Mouse (Mus musculus) heart, embryonic 13.5 days (tissue): ENCODE data around the gene Dnajb12. TPM values are rescaled to one million over a fixed set of nuclear protein-coding genes. Genes with fewer than 3 reads are reported as not detected.

Source experiments
- ATAC-seq: fragments of 200-750 bp; cut with Nextera tagmentation; 2 replicates; pipeline ENCODE4 v1.8.0; 2017; ENCODE audit warnings: moderate TSS enrichment; ENCODE audit not compliant: insufficient number of reproducible peaks, low FRiP score, low TSS enrichment; ENCODE audit errors: extremely low read depth
- H3K27ac ChIP-seq: fragments of 300-500 bp; sonication (generic); replicated peaks from 2 replicates; pipeline ENCODE4 v1.5.1; 2015; ENCODE audit warnings: moderate library complexity, mild to moderate bottlenecking, inconsistent platforms
- H3K27me3 ChIP-seq: fragments of 300-500 bp; sonication (generic); replicated peaks from 2 replicates; pipeline ENCODE4 v1.6.1; 2015; ENCODE audit warnings: mild to moderate bottlenecking, inconsistent platforms
- H3K36me3 ChIP-seq: fragments of 300-500 bp; sonication (generic); 2 replicates; pipeline ENCODE4 v1.6.1; 2015; ENCODE audit warnings: mild to moderate bottlenecking, inconsistent platforms
- H3K4me1 ChIP-seq: fragments of 300-500 bp; sonication (generic); 2 replicates; pipeline ENCODE4 v1.6.1; 2015; ENCODE audit warnings: inconsistent platforms
- H3K4me2 ChIP-seq: fragments of 300-500 bp; sonication (generic); 2 replicates; pipeline ENCODE4 v1.6.1; 2015; ENCODE audit warnings: inconsistent platforms, mild to moderate bottlenecking, moderate library complexity
- H3K4me3 ChIP-seq: fragments of 300-500 bp; sonication (generic); 2 replicates; pipeline ENCODE4 v1.5.1; 2015; ENCODE audit warnings: moderate library complexity, mild to moderate bottlenecking, inconsistent platforms
- H3K9ac ChIP-seq: fragments of 300-500 bp; sonication (generic); 2 replicates; pipeline ENCODE4 v1.6.1; 2015; ENCODE audit warnings: inconsistent platforms, mild to moderate bottlenecking, moderate library complexity
- H3K9me3 ChIP-seq: fragments of 300-500 bp; sonication (generic); 2 replicates; pipeline ENCODE4 v1.6.1; 2016; ENCODE audit warnings: inconsistent platforms
- WGBS: fragments of 180-500 bp; shearing (Covaris S2); methylation state at CpG from one replicate; pipeline ENCODE4 v1.1.7; 2015; ENCODE audit warnings: mixed read lengths; 5-methylcytosine and 5-hydroxymethylcytosine counted together
- polyA plus RNA-seq: library from polyadenylated mRNA; unstranded; fragments of >200 nt; fragmentation: Nextera tagmentation; extraction: Ambion mirVana; gene quantifications from 2 replicates; pipeline ENCODE4 v1.2.1, GENCODE M21; 2015

The Dnajb12 gene
- polyA plus RNA-seq, 1 experiment from 2014 or later: 22.9 TPM

DNA sequence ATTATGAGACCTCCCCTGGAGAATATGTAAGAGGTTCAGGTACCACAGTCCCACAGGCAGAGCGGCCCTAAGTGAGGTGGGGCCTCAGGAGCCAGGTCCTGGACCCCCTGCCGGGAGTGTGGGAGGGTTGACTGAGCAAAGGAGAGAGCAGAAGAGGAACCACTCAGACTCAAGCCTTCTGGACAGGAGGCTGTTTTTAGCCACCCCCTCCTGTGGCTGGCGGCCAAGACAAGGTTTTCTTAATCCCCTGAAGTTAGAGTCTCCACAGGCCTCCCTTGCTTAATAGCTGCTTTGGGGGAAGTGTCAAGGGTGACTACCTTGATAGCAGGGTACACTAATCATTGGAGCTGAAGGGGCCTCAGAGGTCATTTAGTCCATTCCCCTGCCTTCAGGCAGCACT is 44.9 kb downstream of the Dnajb12 start:
- Histone ChIP-seq H3K27ac (peak overlapping the region; percentile 43), H3K4me2 (no peak overlapping the region), H3K9ac (peak overlapping the region; percentile 41; the same call in 1 of the 2 replicates), H3K4me1 (peaks cover 36% of the 10 kb centered on the region), H3K27me3 (no peaks in the 10 kb centered on the region), H3K4me3 (no peak overlapping the region), H3K36me3 (no peaks in the 10 kb centered on the region), H3K9me3 (no peaks in the 10 kb centered on the region)
- ATAC-seq: no peak
- WGBS: 11% methylated on average over 3 of the region's 3 CpGs

DNA sequence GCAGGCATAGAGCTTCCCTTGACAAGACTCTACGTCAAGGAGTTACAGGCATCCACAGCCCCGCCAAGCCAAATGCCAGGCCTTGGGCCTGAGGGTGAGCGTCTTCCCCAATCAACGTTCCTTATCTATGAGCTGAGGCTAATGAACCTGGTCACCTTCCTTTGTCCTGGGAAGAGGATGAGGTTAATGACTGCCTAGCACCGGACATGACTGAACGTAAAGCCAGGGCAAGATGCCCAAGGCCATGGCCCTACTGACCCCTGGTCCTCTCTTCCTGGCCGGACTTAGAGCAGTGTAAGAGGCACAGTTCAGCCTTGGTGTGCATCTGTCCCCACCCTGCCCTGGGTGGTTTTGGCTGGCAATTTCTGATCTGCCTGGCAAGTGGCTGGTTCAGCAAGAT is 49.8 kb downstream of the Dnajb12 start:
- no peak overlapping the region for H3K27ac ChIP-seq
- no peak overlapping the region for H3K9ac ChIP-seq
- 82% methylated on average over 7 of the region's 7 CpGs for WGBS
- no peak for ATAC-seq
- no peaks in the 10 kb centered on the region for H3K36me3 ChIP-seq
- peaks cover 12% of the 10 kb centered on the region for H3K4me1 ChIP-seq
- no peak overlapping the region for H3K4me3 ChIP-seq
- no peaks in the 10 kb centered on the region for H3K9me3 ChIP-seq
- no peak overlapping the region for H3K4me2 ChIP-seq
- no peaks in the 10 kb centered on the region for H3K27me3 ChIP-seq

GRCm38 (mm10) chr10:59930996-59931395 is 51.6 kb downstream of the Dnajb12 start:
- no peak for ATAC-seq
- no peaks in the 10 kb centered on the region for H3K9me3 ChIP-seq
- H3K4me1 ChIP-seq: peaks cover 6% of the 10 kb centered on the region
- H3K36me3 ChIP-seq: no peaks in the 10 kb centered on the region
- peak overlapping the region; percentile 22; the same call in 1 of the 2 replicates for H3K4me2 ChIP-seq
- H3K4me3 ChIP-seq: no peak overlapping the region
- no peak overlapping the region for H3K27ac ChIP-seq
- 38% methylated on average over 10 of the region's 10 CpGs for WGBS
- H3K27me3 ChIP-seq: no peaks in the 10 kb centered on the region
- no peak overlapping the region for H3K9ac ChIP-seq

DNA sequence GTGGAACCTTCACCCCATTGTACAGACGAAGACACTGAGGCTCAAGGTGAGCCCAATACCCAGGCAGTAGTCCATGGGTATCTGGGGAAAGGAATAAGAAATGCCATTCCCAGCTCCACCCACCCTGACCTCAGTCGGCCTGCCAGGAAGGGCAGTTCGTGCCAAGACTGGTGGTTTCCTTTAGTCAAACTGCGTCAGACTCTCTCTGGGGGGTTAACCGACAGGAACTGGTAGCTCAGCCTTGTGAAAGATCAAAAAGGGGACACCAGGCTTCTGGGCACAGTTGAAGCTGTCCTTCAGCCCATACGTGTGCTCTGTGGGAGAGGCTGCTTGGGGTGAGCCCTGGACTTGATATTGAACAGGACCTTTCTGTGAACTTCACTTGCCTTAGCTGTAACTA is 53.2 kb downstream of the Dnajb12 start:
- 61% methylated on average over 6 of the region's 6 CpGs for WGBS
- Histone ChIP-seq H3K4me3 (no peak overlapping the region), H3K4me1 (peaks cover 13% of the 10 kb centered on the region), H3K9ac (no peak overlapping the region), H3K4me2 (no peak overlapping the region), H3K27me3 (no peaks in the 10 kb centered on the region), H3K36me3 (no peaks in the 10 kb centered on the region), H3K9me3 (no peaks in the 10 kb centered on the region), H3K27ac (no peak overlapping the region)
- no peak for ATAC-seq

GRCm38 (mm10) chr10:59934039-59934438 is 54.7 kb downstream of the Dnajb12 start:
- WGBS: 45% methylated on average over 3 of the region's 3 CpGs
- H3K4me2 ChIP-seq: no peak overlapping the region
- no peaks in the 10 kb centered on the region for H3K27me3 ChIP-seq
- H3K36me3 ChIP-seq: no peaks in the 10 kb centered on the region
- no peak overlapping the region for H3K4me3 ChIP-seq
- peaks cover 13% of the 10 kb centered on the region for H3K4me1 ChIP-seq
- ATAC-seq: no peak
- H3K9ac ChIP-seq: no peak overlapping the region
- no peaks in the 10 kb centered on the region for H3K9me3 ChIP-seq
- H3K27ac ChIP-seq: no peak overlapping the region

- no peak for ATAC-seq
- H3K9me3 ChIP-seq: no peaks in the 10 kb centered on the region
- H3K9ac ChIP-seq: no peak overlapping the region
- 39% methylated on average over 8 of the region's 8 CpGs for WGBS
- peaks cover 9% of the 10 kb centered on the region for H3K4me1 ChIP-seq
- H3K27ac ChIP-seq: 0 out of 2 replicates have a peak overlapping the region, but pooled peaks have one; percentile 12
- H3K36me3 ChIP-seq: no peaks in the 10 kb centered on the region
- no peak overlapping the region for H3K4me3 ChIP-seq
- H3K27me3 ChIP-seq: no peaks in the 10 kb centered on the region
- no peak overlapping the region for H3K4me2 ChIP-seq
These were observed 56.9 kb downstream of the Dnajb12 start for GRCm38 (mm10) chr10:59936058-59936856.

DNA sequence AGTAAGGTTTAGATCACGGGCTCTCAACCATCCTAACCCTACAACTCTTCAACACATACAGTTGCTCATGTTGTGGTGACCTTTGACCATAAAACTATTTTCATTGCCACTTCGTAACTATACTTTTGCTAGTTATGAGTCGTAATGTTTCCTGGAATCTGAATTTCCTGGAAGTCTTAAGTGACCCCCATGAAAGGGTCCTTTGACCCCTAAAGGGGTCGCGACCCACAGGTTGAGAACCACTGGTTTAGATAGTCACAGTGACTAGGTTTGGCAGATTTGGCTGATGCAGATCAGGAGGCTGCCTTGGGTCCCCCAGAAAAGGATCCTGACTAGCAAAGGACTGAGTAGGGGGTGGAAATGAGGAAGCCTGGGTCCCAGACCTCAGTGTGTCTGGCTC is 59.3 kb downstream of the Dnajb12 start:
- Histone ChIP-seq H3K9me3 (no peaks in the 10 kb centered on the region), H3K36me3 (no peaks in the 10 kb centered on the region), H3K27ac (no peak overlapping the region), H3K27me3 (no peaks in the 10 kb centered on the region), H3K4me3 (no peak overlapping the region), H3K4me1 (peaks cover 25% of the 10 kb centered on the region), H3K4me2 (no peak overlapping the region), H3K9ac (no peak overlapping the region)
- ATAC-seq: no peak
- 76% methylated on average over 5 of the region's 5 CpGs for WGBS

DNA sequence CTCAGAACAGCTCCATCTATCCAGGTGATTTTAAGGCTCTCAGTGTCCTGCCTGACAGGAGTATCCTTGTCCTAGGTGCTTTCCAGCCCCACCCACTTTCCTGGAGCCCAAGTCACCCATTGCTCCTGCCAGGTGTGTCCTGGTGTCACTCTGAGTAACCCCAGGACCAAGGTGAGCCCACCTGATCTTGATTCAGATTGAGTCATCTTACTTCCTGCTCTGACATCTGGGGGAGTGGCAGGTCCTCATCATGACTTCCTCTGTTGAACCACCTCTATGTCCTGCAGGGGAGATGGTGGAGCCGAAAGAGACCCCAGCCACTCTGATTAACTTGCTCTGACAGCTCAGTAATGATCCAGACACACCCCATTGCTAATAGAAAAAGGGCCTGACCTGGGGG is 59.7 kb downstream of the Dnajb12 start:
- H3K4me1 ChIP-seq: peaks cover 25% of the 10 kb centered on the region
- H3K36me3 ChIP-seq: no peaks in the 10 kb centered on the region
- no peaks in the 10 kb centered on the region for H3K27me3 ChIP-seq
- ATAC-seq: no peak
- no peaks in the 10 kb centered on the region for H3K9me3 ChIP-seq
- no peak overlapping the region for H3K9ac ChIP-seq
- H3K27ac ChIP-seq: no peak overlapping the region
- no peak overlapping the region for H3K4me3 ChIP-seq
- WGBS: 69% methylated on average over 1 of the region's 1 CpGs
- H3K4me2 ChIP-seq: no peak overlapping the region

GRCm38 (mm10) chr10:59942281-59942846 is 63.0 kb downstream of the Dnajb12 start:
- Histone ChIP-seq H3K4me2 (peak overlapping the region; percentile 76), H3K9ac (peak overlapping the region; percentile 75), H3K4me1 (peaks cover 17% of the 10 kb centered on the region), H3K27ac (peak overlapping the region; percentile 83), H3K27me3 (no peaks in the 10 kb centered on the region), H3K4me3 (peak overlapping the region; percentile 44), H3K36me3 (no peaks in the 10 kb centered on the region), H3K9me3 (no peaks in the 10 kb centered on the region)
- no peak for ATAC-seq
- WGBS: 47% methylated on average over 21 of the region's 21 CpGs

DNA sequence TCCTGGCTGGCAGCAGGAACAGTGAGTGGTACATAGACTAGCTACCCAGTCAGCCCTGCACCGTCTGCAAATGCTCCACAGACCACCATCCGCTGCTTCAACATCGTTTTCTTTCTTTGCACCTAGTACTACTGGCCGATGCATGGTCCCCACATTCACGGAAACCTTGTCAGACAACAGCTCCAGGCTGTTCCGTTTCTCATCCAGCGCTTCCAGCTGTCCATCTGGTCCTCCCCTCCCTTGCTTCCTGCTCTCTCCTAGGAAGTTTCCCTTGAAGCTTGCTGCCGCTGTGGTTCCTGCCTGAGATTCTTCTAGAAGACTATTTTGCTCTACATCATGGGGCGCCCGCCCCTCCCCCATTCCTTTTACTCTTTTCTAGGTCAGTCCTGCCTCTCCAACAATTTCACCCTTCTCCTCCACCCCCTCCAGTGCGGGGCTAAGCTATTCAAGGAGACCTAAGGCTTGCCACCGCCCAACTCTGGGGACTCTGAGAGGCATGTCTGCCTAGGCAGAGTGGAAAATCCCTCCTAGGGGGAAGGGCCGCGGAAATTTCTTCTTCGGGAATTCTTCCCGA is 63.6 kb downstream of the Dnajb12 start:
- Histone ChIP-seq H3K36me3 (no peaks in the 10 kb centered on the region), H3K4me2 (peak overlapping the region; percentile 76), H3K27ac (peak overlapping the region; percentile 83), H3K4me1 (peaks cover 23% of the 10 kb centered on the region), H3K27me3 (no peaks in the 10 kb centered on the region), H3K4me3 (peak overlapping the region; percentile 44), H3K9me3 (no peaks in the 10 kb centered on the region), H3K9ac (peak overlapping the region; percentile 75)
- ATAC-seq: peak; percentile 30; the same call in 1 of the 2 replicates
- WGBS: 2% methylated on average over 16 of the region's 16 CpGs

- Histone ChIP-seq H3K9ac (peak overlapping the region; percentile 75), H3K9me3 (no peaks in the 10 kb centered on the region), H3K27me3 (no peaks in the 10 kb centered on the region), H3K36me3 (no peaks in the 10 kb centered on the region), H3K4me1 (peaks cover 28% of the 10 kb centered on the region), H3K4me2 (peak overlapping the region; percentile 76), H3K27ac (peak overlapping the region; percentile 83), H3K4me3 (peak overlapping the region; percentile 44)
- ATAC-seq: peak; percentile 39; the same call in 1 of the 2 replicates
- 11% methylated on average over 13 of the region's 13 CpGs for WGBS
These were observed 64.1 kb downstream of the Dnajb12 start for GRCm38 (mm10) chr10:59943421-59943989.
